Mouse (Mus musculus) stomach, embryonic 16.5 days (tissue): ENCODE measurements at regions not wholly inside any gene's neighbourhood (a gene's known extent, or its start where the extent isn't known, plus 50 kb on each side); places are given as distances from the start of the nearest gene placed in this dataset.

Source experiments
- ATAC-seq: fragments of 200-750 bp; cut with Nextera tagmentation; 2 replicates; pipeline ENCODE4 v1.8.0; 2017; ENCODE audit warnings: moderate number of reproducible peaks, moderate TSS enrichment; ENCODE audit not compliant: insufficient read depth, low FRiP score
- H3K27ac ChIP-seq: fragments of 300-500 bp; sonication (generic); 2 replicates; pipeline ENCODE4 v1.5.1; 2014; ENCODE audit warnings: low read length
- H3K27me3 ChIP-seq: fragments of 300-500 bp; sonication (generic); 2 replicates; pipeline ENCODE4 v1.6.1; 2014; ENCODE audit warnings: low read length, control low read depth, mixed read lengths; ENCODE audit not compliant: control insufficient read depth, insufficient read depth
- H3K36me3 ChIP-seq: fragments of 300-500 bp; sonication (generic); 2 replicates; pipeline ENCODE4 v1.6.1; 2014; ENCODE audit warnings: low read length; ENCODE audit not compliant: control insufficient read depth, insufficient read depth
- H3K4me1 ChIP-seq: fragments of 300-500 bp; sonication (generic); 2 replicates; pipeline ENCODE4 v1.6.1; 2014; ENCODE audit warnings: low read length, control low read depth, mixed read lengths; ENCODE audit not compliant: control insufficient read depth, insufficient read depth
- H3K4me2 ChIP-seq: fragments of 300-500 bp; sonication (generic); 2 replicates; pipeline ENCODE4 v1.6.1; 2014; ENCODE audit warnings: low read depth, low read length, mixed read lengths
- H3K4me3 ChIP-seq: fragments of 300-500 bp; sonication (generic); replicated peaks from 2 replicates; pipeline ENCODE4 v1.5.1; 2014; ENCODE audit warnings: mild to moderate bottlenecking, low read length
- H3K9ac ChIP-seq: fragments of 300-500 bp; sonication (generic); 2 replicates; pipeline ENCODE4 v1.6.1; 2014; ENCODE audit warnings: low read length
- H3K9me3 ChIP-seq: fragments of 300-500 bp; sonication (generic); replicated peaks from 2 replicates; pipeline ENCODE4 v1.6.1; 2016; ENCODE audit warnings: low read length, control low read depth; ENCODE audit not compliant: control insufficient read depth
- WGBS: fragments of 180-500 bp; shearing (Covaris S2); extraction: QIAGEN DNeasy Blood & Tissue Kit; methylation state at CpG from one replicate; pipeline ENCODE4 v1.1.7; 2014; 5-methylcytosine and 5-hydroxymethylcytosine counted together

- 63% methylated on average over 7 of the region's 7 CpGs for whole genome bisulfite sequencing
- no peak for ATAC-seq
- H3K27ac ChIP-seq: no peak overlapping the region
- H3K9me3 ChIP-seq: no peaks in the 10 kb centered on the region
- no peaks in the 10 kb centered on the region for H3K36me3 ChIP-seq
- H3K4me2 ChIP-seq: no peak overlapping the region
- H3K4me3 ChIP-seq: no peak overlapping the region
- H3K27me3 ChIP-seq: no peaks in the 10 kb centered on the region
- H3K4me1 ChIP-seq: no peaks in the 10 kb centered on the region
- H3K9ac ChIP-seq: no peak overlapping the region
Observed at GRCm38 (mm10) chr8:34623783-34624182, 512.2 kb upstream of the Gm10131 start.

GRCm38 (mm10) chr8:34622177-34623114 lies 510.9 kb upstream of the Gm10131 start:
- 53% methylated on average over 25 of the region's 25 CpGs for WGBS
- ATAC-seq: peak; percentile 91
- no peak overlapping the region for H3K4me3 ChIP-seq

GRCm38 (mm10) chr8:34618046-34618445 lies 506.5 kb upstream of the Gm10131 start:
- Histone ChIP-seq H3K36me3 (no peaks in the 10 kb centered on the region), H3K4me1 (0 out of 2 replicates have a peak, but pooled peaks cover 6% of the 10 kb centered on the region), H3K27me3 (no peaks in the 10 kb centered on the region), H3K27ac (no peak overlapping the region), H3K4me3 (no peak overlapping the region), H3K4me2 (no peak overlapping the region), H3K9ac (no peak overlapping the region), H3K9me3 (no peaks in the 10 kb centered on the region)
- ATAC-seq: no peak
- WGBS: 28% methylated on average over 4 of the region's 5 CpGs

More at GRCm38 (mm10) chr8:34622177-34623114, 510.9 kb upstream of the Gm10131 start:
- 0 out of 2 replicates have a peak, but pooled peaks cover 6% of the 10 kb centered on the region for H3K4me1 ChIP-seq
- H3K9ac ChIP-seq: peak overlapping the region; percentile 9
- peak overlapping the region; percentile 32 for H3K4me2 ChIP-seq
- no peaks in the 10 kb centered on the region for H3K36me3 ChIP-seq
- no peaks in the 10 kb centered on the region for H3K9me3 ChIP-seq
- H3K27me3 ChIP-seq: no peaks in the 10 kb centered on the region
- H3K27ac ChIP-seq: peak overlapping the region; percentile 82

GRCm38 (mm10) chr8:34614987-34615386 lies 503.4 kb upstream of the Gm10131 start:
- ATAC-seq: no peak
- no peaks in the 10 kb centered on the region for H3K9me3 ChIP-seq
- 0 out of 2 replicates have a peak, but pooled peaks cover 6% of the 10 kb centered on the region for H3K4me1 ChIP-seq
- H3K27ac ChIP-seq: no peak overlapping the region
- no peak overlapping the region for H3K4me2 ChIP-seq
- H3K4me3 ChIP-seq: no peak overlapping the region
- 82% methylated on average over 4 of the region's 4 CpGs for WGBS
- H3K27me3 ChIP-seq: no peaks in the 10 kb centered on the region
- no peak overlapping the region for H3K9ac ChIP-seq
- no peaks in the 10 kb centered on the region for H3K36me3 ChIP-seq

- no peaks in the 10 kb centered on the region for H3K27me3 ChIP-seq
- no peaks in the 10 kb centered on the region for H3K36me3 ChIP-seq
- no peak overlapping the region for H3K9ac ChIP-seq
- H3K4me2 ChIP-seq: no peak overlapping the region
- H3K9me3 ChIP-seq: no peaks in the 10 kb centered on the region
- H3K27ac ChIP-seq: no peak overlapping the region
- H3K4me3 ChIP-seq: no peak overlapping the region
- 0 out of 2 replicates have a peak, but pooled peaks cover 6% of the 10 kb centered on the region for H3K4me1 ChIP-seq
- 72% methylated on average over 10 of the region's 10 CpGs for WGBS
- ATAC-seq: no peak
Observed at GRCm38 (mm10) chr8:34614031-34614526, 502.5 kb upstream of the Gm10131 start.

GRCm38 (mm10) chr8:34613138-34613537 lies 501.6 kb upstream of the Gm10131 start:
- no peak for ATAC-seq
- H3K4me3 ChIP-seq: no peak overlapping the region
- 0 out of 2 replicates have a peak, but pooled peaks cover under 1% of the 10 kb centered on the region for H3K4me1 ChIP-seq
- H3K27ac ChIP-seq: no peak overlapping the region
- no peaks in the 10 kb centered on the region for H3K9me3 ChIP-seq
- no peaks in the 10 kb centered on the region for H3K36me3 ChIP-seq
- no peak overlapping the region for H3K9ac ChIP-seq
- no peak overlapping the region for H3K4me2 ChIP-seq
- no peaks in the 10 kb centered on the region for H3K27me3 ChIP-seq
- whole genome bisulfite sequencing: 90% methylated on average over 5 of the region's 5 CpGs

GRCm38 (mm10) chr8:34612396-34612795 lies 500.9 kb upstream of the Gm10131 start:
- no peaks in the 10 kb centered on the region for H3K36me3 ChIP-seq
- no peak overlapping the region for H3K27ac ChIP-seq
- H3K9ac ChIP-seq: no peak overlapping the region
- ATAC-seq: no peak
- H3K4me2 ChIP-seq: no peak overlapping the region
- H3K27me3 ChIP-seq: no peaks in the 10 kb centered on the region
- H3K4me3 ChIP-seq: no peak overlapping the region
- WGBS: 71% methylated on average over 3 of the region's 3 CpGs
- H3K9me3 ChIP-seq: no peaks in the 10 kb centered on the region
- no peaks in the 10 kb centered on the region for H3K4me1 ChIP-seq

GRCm38 (mm10) chr8:34610186-34610585 lies 498.6 kb upstream of the Gm10131 start:
- no peaks in the 10 kb centered on the region for H3K4me1 ChIP-seq
- H3K27me3 ChIP-seq: no peaks in the 10 kb centered on the region
- H3K4me2 ChIP-seq: no peak overlapping the region
- H3K27ac ChIP-seq: no peak overlapping the region
- H3K9me3 ChIP-seq: no peaks in the 10 kb centered on the region
- no peak for ATAC-seq
- H3K4me3 ChIP-seq: no peak overlapping the region
- no peaks in the 10 kb centered on the region for H3K36me3 ChIP-seq
- no peak overlapping the region for H3K9ac ChIP-seq

- no peaks in the 10 kb centered on the region for H3K27me3 ChIP-seq
- no peak overlapping the region for H3K4me3 ChIP-seq
- H3K4me1 ChIP-seq: no peaks in the 10 kb centered on the region
- no peaks in the 10 kb centered on the region for H3K9me3 ChIP-seq
- no peak overlapping the region for H3K27ac ChIP-seq
- H3K36me3 ChIP-seq: no peaks in the 10 kb centered on the region
- ATAC-seq: no peak
- H3K9ac ChIP-seq: no peak overlapping the region
- H3K4me2 ChIP-seq: no peak overlapping the region
- WGBS: 92% methylated on average over 2 of the region's 2 CpGs
Observed at GRCm38 (mm10) chr8:34607426-34607825, 495.9 kb upstream of the Gm10131 start.
